Mouse (Mus musculus): ENCODE data around the gene Dgkd. TPM values are rescaled to one million over a fixed set of nuclear protein-coding genes. Genes with fewer than 3 reads are reported as not detected.

The Dgkd gene
- polyA plus RNA-seq, 1 experiment from 2014 or later, result 58.2 TPM

DNA sequence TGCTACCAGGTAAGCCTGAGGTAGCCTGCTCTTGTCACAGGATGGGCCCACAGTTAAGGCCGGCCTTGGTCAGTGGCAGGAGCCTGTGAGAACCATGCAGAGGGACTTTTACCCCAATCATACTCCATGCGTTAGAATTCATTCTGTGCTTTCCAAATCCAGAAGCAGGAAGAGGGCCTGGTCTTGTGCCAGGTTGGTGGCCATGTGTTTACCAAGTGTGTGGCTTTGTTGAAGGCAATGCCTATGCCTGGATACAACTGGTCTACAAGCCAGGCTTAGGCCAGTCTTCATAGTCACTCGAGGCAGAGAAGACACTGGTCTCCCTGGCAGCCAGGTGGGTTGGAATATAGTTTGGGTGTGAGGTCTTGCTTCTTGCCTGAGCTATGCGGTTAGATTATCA is 38.5 kb downstream of the Dgkd start:
- 90% methylated on average over 4 of the region's 4 CpGs for WGBS
- H3K9ac ChIP-seq (replicated peaks; ENCODE audit: low read depth, low read length), result no peak overlapping the region
- no peaks in the 10 kb centered on the region for H3K4me1 ChIP-seq (ENCODE audit: control insufficient read depth, insufficient read depth, low read length)
- no peak overlapping the region for H3K4me2 ChIP-seq (ENCODE audit: low read depth, low read length)
- no peak for ATAC-seq (ENCODE audit: low read depth)
- H3K9me3 ChIP-seq (ENCODE audit: control insufficient read depth, low read length), result no peaks in the 10 kb centered on the region
- no peak overlapping the region for H3K27ac ChIP-seq (ENCODE audit: low read depth, low read length)
- no peaks in the 10 kb centered on the region for H3K27me3 ChIP-seq (ENCODE audit: control insufficient read depth, insufficient read depth, low read length)
- no peak overlapping the region for H3K4me3 ChIP-seq (ENCODE audit: low read depth, low read length)
- no peaks in the 10 kb centered on the region for H3K36me3 ChIP-seq (ENCODE audit: control insufficient read depth, insufficient read depth, low read length)

- Histone ChIP-seq H3K4me1 (ENCODE audit: control insufficient read depth, insufficient read depth, low read length) (no peaks in the 10 kb centered on the region), H3K27me3 (ENCODE audit: control insufficient read depth, insufficient read depth, low read length) (no peaks in the 10 kb centered on the region), H3K4me3 (ENCODE audit: low read depth, low read length) (no peak overlapping the region), H3K9me3 (ENCODE audit: control insufficient read depth, low read length) (no peaks in the 10 kb centered on the region), H3K36me3 (ENCODE audit: control insufficient read depth, insufficient read depth, low read length) (no peaks in the 10 kb centered on the region), H3K9ac (replicated peaks; ENCODE audit: low read depth, low read length) (no peak overlapping the region), H3K4me2 (ENCODE audit: low read depth, low read length) (no peak overlapping the region), H3K27ac (ENCODE audit: low read depth, low read length) (no peak overlapping the region)
- WGBS, result 61% methylated on average over 2 of the region's 2 CpGs
- ATAC-seq (ENCODE audit: low read depth), result no peak
Measured at GRCm38 (mm10) chr1:87892499-87892898, 39.4 kb downstream of the Dgkd start.

DNA sequence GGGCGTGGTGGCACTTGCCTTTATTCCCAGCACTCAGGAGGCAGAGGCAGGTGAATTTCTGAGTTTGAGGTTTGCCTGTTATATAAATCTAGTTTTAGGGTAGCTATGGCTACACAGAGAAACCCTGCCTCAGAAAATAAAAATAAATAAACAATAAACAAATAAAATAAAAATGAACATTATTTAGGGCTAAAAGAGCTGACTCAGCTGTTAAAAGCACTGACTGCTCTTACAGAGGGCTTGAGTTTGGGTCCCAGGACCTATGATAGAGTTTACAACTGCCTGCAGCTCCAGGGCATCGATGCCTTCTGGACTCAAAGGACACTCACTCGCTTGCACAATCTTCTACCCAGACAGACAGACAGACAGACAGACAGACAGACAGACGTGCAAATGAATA is 40.3 kb downstream of the Dgkd start:
- no peak overlapping the region for H3K9ac ChIP-seq (replicated peaks; ENCODE audit: low read depth, low read length)
- H3K27me3 ChIP-seq (ENCODE audit: control insufficient read depth, insufficient read depth, low read length), result no peaks in the 10 kb centered on the region
- no peak overlapping the region for H3K27ac ChIP-seq (ENCODE audit: low read depth, low read length)
- 93% methylated on average over 4 of the region's 4 CpGs for WGBS
- H3K4me1 ChIP-seq (ENCODE audit: control insufficient read depth, insufficient read depth, low read length), result no peaks in the 10 kb centered on the region
- no peak overlapping the region for H3K4me2 ChIP-seq (ENCODE audit: low read depth, low read length)
- H3K9me3 ChIP-seq (ENCODE audit: control insufficient read depth, low read length), result no peaks in the 10 kb centered on the region
- no peak overlapping the region for H3K4me3 ChIP-seq (ENCODE audit: low read depth, low read length)
- no peaks in the 10 kb centered on the region for H3K36me3 ChIP-seq (ENCODE audit: control insufficient read depth, insufficient read depth, low read length)
- no peak for ATAC-seq (ENCODE audit: low read depth)

DNA sequence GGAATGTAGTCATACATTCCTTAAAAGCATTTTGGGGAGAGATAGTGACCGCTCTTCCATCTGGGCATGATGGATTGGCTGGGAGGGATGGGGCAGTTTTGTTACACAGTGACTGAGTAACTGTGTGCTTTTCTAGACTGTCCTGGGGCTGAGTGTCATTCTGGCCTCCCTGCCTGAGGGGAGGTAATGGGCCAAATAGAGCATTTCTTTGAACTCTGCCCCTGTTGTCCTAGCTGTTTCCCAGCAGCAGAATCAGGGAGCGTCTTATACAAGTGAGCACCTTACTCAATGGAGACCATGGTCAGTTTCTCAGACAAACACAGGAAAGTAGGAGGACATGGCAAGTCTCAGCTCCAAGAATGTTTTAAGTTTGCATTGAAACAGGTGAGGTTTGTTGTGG is 43.8 kb downstream of the Dgkd start:
- Histone ChIP-seq H3K9ac (replicated peaks; ENCODE audit: low read depth, low read length) (no peak overlapping the region), H3K27me3 (ENCODE audit: control insufficient read depth, insufficient read depth, low read length) (no peaks in the 10 kb centered on the region), H3K27ac (ENCODE audit: low read depth, low read length) (no peak overlapping the region), H3K4me1 (ENCODE audit: control insufficient read depth, insufficient read depth, low read length) (no peaks in the 10 kb centered on the region), H3K4me3 (ENCODE audit: low read depth, low read length) (no peak overlapping the region), H3K9me3 (ENCODE audit: control insufficient read depth, low read length) (no peaks in the 10 kb centered on the region), H3K36me3 (ENCODE audit: control insufficient read depth, insufficient read depth, low read length) (no peaks in the 10 kb centered on the region), H3K4me2 (ENCODE audit: low read depth, low read length) (no peak overlapping the region)
- 89% methylated on average over 2 of the region's 2 CpGs for whole genome bisulfite sequencing
- no peak for ATAC-seq (ENCODE audit: low read depth)

DNA sequence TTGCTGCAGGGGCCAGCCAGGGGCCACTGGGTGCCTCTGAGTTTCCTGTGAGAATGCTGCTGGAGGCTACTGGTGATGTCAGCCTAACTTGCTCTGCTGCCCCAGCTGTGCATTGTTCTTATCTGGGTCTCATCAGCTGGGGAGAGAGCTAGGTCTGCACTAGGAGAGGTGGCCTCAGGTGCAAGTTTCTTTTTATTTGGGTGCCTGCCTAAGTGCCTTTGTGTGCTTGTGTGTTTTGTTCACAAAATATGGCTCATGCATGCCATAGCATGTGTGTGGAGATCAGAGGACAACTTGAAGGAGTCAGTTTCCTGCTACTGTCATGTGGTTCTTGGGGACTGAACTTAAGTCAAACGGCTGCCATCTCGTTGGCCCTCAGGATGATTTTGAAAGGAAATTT is 46.6 kb downstream of the Dgkd start:
- no peaks in the 10 kb centered on the region for H3K4me1 ChIP-seq (ENCODE audit: control insufficient read depth, insufficient read depth, low read length)
- no peak overlapping the region for H3K4me3 ChIP-seq (ENCODE audit: low read depth, low read length)
- H3K9ac ChIP-seq (replicated peaks; ENCODE audit: low read depth, low read length), result no peak overlapping the region
- no peaks in the 10 kb centered on the region for H3K27me3 ChIP-seq (ENCODE audit: control insufficient read depth, insufficient read depth, low read length)
- H3K4me2 ChIP-seq (ENCODE audit: low read depth, low read length), result no peak overlapping the region
- no peak overlapping the region for H3K27ac ChIP-seq (ENCODE audit: low read depth, low read length)
- WGBS, result 88% methylated on average over 2 of the region's 2 CpGs
- no peaks in the 10 kb centered on the region for H3K36me3 ChIP-seq (ENCODE audit: control insufficient read depth, insufficient read depth, low read length)
- no peak for ATAC-seq (ENCODE audit: low read depth)
- H3K9me3 ChIP-seq (ENCODE audit: control insufficient read depth, low read length), result no peaks in the 10 kb centered on the region

DNA sequence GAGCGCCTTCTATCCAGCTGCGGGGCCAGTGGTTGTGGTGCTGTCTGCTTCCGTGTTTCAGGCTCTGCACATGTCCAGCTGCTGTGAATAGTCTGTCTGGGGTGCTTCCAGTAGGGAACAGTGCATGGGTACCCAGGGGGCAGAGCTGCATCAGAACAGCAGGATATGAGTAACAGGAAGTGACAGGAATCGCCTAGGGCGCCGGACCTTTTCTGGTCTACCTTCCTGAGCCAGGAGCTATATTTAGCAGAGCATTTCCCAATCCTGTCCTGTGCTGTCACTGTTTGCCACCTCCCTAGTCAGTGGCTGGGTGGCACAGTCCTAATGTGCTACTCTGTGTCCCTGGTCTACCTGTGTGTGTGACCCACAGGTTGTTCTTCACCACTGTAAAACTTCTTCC is 47.9 kb downstream of the Dgkd start:
- Histone ChIP-seq H3K4me2 (ENCODE audit: low read depth, low read length) (no peak overlapping the region), H3K9ac (replicated peaks; ENCODE audit: low read depth, low read length) (no peak overlapping the region), H3K27ac (ENCODE audit: low read depth, low read length) (no peak overlapping the region), H3K36me3 (ENCODE audit: control insufficient read depth, insufficient read depth, low read length) (no peaks in the 10 kb centered on the region), H3K9me3 (ENCODE audit: control insufficient read depth, low read length) (no peaks in the 10 kb centered on the region), H3K27me3 (ENCODE audit: control insufficient read depth, insufficient read depth, low read length) (no peaks in the 10 kb centered on the region), H3K4me3 (ENCODE audit: low read depth, low read length) (no peak overlapping the region), H3K4me1 (ENCODE audit: control insufficient read depth, insufficient read depth, low read length) (no peaks in the 10 kb centered on the region)
- ATAC-seq (ENCODE audit: low read depth), result no peak
- WGBS, result 90% methylated on average over 6 of the region's 6 CpGs

GRCm38 (mm10) chr1:87902186-87902585 is 49.1 kb downstream of the Dgkd start:
- Histone ChIP-seq H3K9me3 (ENCODE audit: control insufficient read depth, low read length) (no peaks in the 10 kb centered on the region), H3K27ac (ENCODE audit: low read depth, low read length) (no peak overlapping the region), H3K36me3 (ENCODE audit: control insufficient read depth, insufficient read depth, low read length) (no peaks in the 10 kb centered on the region), H3K4me3 (ENCODE audit: low read depth, low read length) (no peak overlapping the region), H3K4me2 (ENCODE audit: low read depth, low read length) (no peak overlapping the region), H3K27me3 (ENCODE audit: control insufficient read depth, insufficient read depth, low read length) (no peaks in the 10 kb centered on the region), H3K4me1 (ENCODE audit: control insufficient read depth, insufficient read depth, low read length) (no peaks in the 10 kb centered on the region), H3K9ac (replicated peaks; ENCODE audit: low read depth, low read length) (no peak overlapping the region)
- no peak for ATAC-seq (ENCODE audit: low read depth)

DNA sequence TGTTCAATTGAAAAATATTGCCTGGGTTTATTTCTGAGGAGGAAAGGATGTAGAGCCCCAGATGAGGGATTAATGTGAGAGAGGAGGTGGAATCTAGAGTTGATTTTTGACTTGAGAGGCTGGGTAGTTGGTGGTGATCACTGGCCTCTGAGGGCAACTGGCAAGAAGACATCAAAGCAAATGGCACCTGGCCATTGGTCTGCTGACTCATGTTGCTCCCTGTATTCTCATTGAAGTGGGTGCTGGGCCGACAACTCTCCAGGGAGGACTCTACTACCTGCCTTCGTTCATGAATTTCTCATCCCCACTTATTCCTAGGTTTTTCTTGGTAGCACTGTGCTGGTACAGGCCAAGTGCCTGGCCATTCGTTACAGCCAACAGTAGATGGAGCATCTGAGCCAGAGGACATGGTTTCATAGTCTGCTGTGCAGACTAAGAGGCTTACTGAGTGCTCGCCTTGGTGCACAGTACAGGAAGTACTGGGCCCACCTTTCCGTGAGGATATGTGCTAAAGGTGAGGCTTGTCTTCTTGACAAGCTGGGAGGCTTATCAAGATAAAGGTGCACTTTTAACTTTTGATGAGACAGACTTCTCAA is 53.4 kb downstream of the Dgkd start:
- no peaks in the 10 kb centered on the region for H3K27me3 ChIP-seq (ENCODE audit: control insufficient read depth, insufficient read depth, low read length)
- ATAC-seq (ENCODE audit: low read depth), result no peak
- H3K4me2 ChIP-seq (ENCODE audit: low read depth, low read length), result no peak overlapping the region
- H3K9ac ChIP-seq (replicated peaks; ENCODE audit: low read depth, low read length), result no peak overlapping the region
- H3K27ac ChIP-seq (ENCODE audit: low read depth, low read length), result no peak overlapping the region
- H3K9me3 ChIP-seq (ENCODE audit: control insufficient read depth, low read length), result no peaks in the 10 kb centered on the region
- H3K4me3 ChIP-seq (ENCODE audit: low read depth, low read length), result no peak overlapping the region
- no peaks in the 10 kb centered on the region for H3K36me3 ChIP-seq (ENCODE audit: control insufficient read depth, insufficient read depth, low read length)
- H3K4me1 ChIP-seq (ENCODE audit: control insufficient read depth, insufficient read depth, low read length), result no peaks in the 10 kb centered on the region
- WGBS, result 91% methylated on average over 5 of the region's 5 CpGs

DNA sequence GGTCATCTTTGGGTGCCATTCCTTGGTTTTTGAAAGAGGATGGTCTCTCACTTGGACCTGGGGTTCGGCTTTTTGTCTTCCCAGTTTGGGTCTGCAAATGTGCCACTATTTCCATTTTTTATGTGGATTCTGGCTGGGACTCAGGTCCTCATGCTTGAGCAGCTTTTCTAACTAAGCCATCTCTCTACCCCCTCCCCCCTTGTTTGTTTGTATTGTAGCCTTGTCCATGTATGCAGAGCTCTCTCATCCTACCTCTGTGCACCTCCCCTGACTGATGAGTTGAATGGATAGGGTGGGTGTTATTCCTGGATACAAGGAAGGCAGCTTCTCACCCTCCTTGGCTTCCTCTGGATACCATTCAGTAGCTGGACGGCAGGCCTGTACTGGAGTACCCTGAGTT is 54.9 kb downstream of the Dgkd start:
- WGBS, result 94% methylated on average over 2 of the region's 2 CpGs
- no peak overlapping the region for H3K9ac ChIP-seq (replicated peaks; ENCODE audit: low read depth, low read length)
- H3K36me3 ChIP-seq (ENCODE audit: control insufficient read depth, insufficient read depth, low read length), result no peaks in the 10 kb centered on the region
- H3K4me3 ChIP-seq (ENCODE audit: low read depth, low read length), result no peak overlapping the region
- H3K4me1 ChIP-seq (ENCODE audit: control insufficient read depth, insufficient read depth, low read length), result no peaks in the 10 kb centered on the region
- no peak for ATAC-seq (ENCODE audit: low read depth)
- no peaks in the 10 kb centered on the region for H3K27me3 ChIP-seq (ENCODE audit: control insufficient read depth, insufficient read depth, low read length)
- H3K4me2 ChIP-seq (ENCODE audit: low read depth, low read length), result no peak overlapping the region
- no peaks in the 10 kb centered on the region for H3K9me3 ChIP-seq (ENCODE audit: control insufficient read depth, low read length)
- no peak overlapping the region for H3K27ac ChIP-seq (ENCODE audit: low read depth, low read length)

- no peaks in the 10 kb centered on the region for H3K36me3 ChIP-seq (ENCODE audit: control insufficient read depth, insufficient read depth, low read length)
- no peak overlapping the region for H3K9ac ChIP-seq (replicated peaks; ENCODE audit: low read depth, low read length)
- H3K9me3 ChIP-seq (ENCODE audit: control insufficient read depth, low read length), result no peaks in the 10 kb centered on the region
- 85% methylated on average over 3 of the region's 3 CpGs for WGBS
- no peak overlapping the region for H3K4me3 ChIP-seq (ENCODE audit: low read depth, low read length)
- H3K4me1 ChIP-seq (ENCODE audit: control insufficient read depth, insufficient read depth, low read length), result no peaks in the 10 kb centered on the region
- no peak overlapping the region for H3K4me2 ChIP-seq (ENCODE audit: low read depth, low read length)
- H3K27ac ChIP-seq (ENCODE audit: low read depth, low read length), result no peak overlapping the region
- ATAC-seq (ENCODE audit: low read depth), result no peak
- H3K27me3 ChIP-seq (ENCODE audit: control insufficient read depth, insufficient read depth, low read length), result no peaks in the 10 kb centered on the region
Measured at GRCm38 (mm10) chr1:87908736-87909135, 55.6 kb downstream of the Dgkd start.

Data from neural tube, embryonic 14.5 days (tissue).